Mouse (Mus musculus): Measurements from ENCODE around the gene Ahnak. TPM values are rescaled to one million over a fixed set of nuclear protein-coding genes. Genes with fewer than 3 reads are reported as not detected.
"Not testable (repeated sequence)": the region's sequence is repeated elsewhere in the genome, so short reads cannot be mapped to it uniquely, and the experiment has no call there.

The Ahnak gene
- polyA plus RNA-seq, 1 experiment from 2014 or later = 2.7 TPM

DNA sequence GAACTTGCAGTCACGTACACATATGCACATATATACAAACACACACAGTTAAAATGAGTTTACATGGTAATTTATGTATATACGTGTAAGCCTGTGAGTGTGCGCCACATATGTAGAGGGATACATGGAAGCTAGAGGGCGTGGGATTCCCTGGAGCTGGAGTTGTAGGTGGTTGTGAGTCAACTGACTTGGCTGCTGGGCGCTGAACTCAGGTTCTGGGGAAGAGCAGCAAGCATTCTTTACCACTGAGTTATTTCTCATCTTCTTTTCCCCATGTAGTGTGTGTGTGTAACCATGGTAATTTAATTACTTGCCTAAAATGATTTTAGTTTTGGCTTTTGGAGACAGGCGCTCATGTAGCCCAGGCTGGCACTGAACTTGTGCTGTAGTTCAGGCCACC lies 7.5 kb downstream of the Ahnak start:
- H3K4me2 ChIP-seq (ENCODE audit: low read depth, low read length) = no peak overlapping the region
- no peaks in the 10 kb centered on the region for H3K36me3 ChIP-seq (ENCODE audit: control insufficient read depth, insufficient read depth, low read length)
- no peak overlapping the region for H3K4me3 ChIP-seq (ENCODE audit: low read depth, low read length)
- no peak overlapping the region for H3K27ac ChIP-seq (ENCODE audit: low read depth, low read length)
- H3K27me3 ChIP-seq (ENCODE audit: control insufficient read depth, insufficient read depth, low read length) = no peaks in the 10 kb centered on the region
- no peak for ATAC-seq (ENCODE audit: low read depth)
- H3K9ac ChIP-seq (replicated peaks; ENCODE audit: low read depth, low read length) = no peak overlapping the region
- no peaks in the 10 kb centered on the region for H3K9me3 ChIP-seq (ENCODE audit: control insufficient read depth, low read length)
- H3K4me1 ChIP-seq (ENCODE audit: control insufficient read depth, insufficient read depth, low read length) = no peaks in the 10 kb centered on the region; the same call in 1 of the 2 replicates
- 91% methylated on average over 6 of the region's 6 CpGs for WGBS

DNA sequence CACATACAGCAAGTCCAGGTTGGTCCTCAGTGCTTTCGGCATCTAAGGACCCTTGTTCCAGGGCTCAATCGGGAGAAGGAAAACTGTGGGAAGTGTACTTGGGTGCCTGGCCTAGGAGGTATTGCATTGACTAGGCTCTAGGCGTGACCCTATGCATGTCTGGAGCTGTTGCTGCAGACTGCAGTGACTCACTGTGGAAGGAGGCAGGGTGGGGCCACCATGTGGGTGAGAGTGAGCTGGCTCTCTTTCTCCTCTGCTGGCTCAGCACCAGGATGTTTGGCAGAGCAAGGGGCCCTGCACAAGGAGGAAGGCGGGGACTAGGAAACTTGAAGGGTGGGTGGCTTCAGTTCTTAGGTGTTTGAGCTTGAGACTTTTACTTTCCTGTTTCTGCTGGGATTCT lies 8.5 kb downstream of the Ahnak start:
- no peak overlapping the region for H3K4me2 ChIP-seq (ENCODE audit: low read depth, low read length)
- no peak overlapping the region for H3K27ac ChIP-seq (ENCODE audit: low read depth, low read length)
- H3K9me3 ChIP-seq (ENCODE audit: control insufficient read depth, low read length) = no peaks in the 10 kb centered on the region
- H3K36me3 ChIP-seq (ENCODE audit: control insufficient read depth, insufficient read depth, low read length) = no peaks in the 10 kb centered on the region
- no peaks in the 10 kb centered on the region for H3K4me1 ChIP-seq (ENCODE audit: control insufficient read depth, insufficient read depth, low read length)
- ATAC-seq (ENCODE audit: low read depth) = peak; percentile 51
- WGBS = 77% methylated on average over 4 of the region's 4 CpGs
- no peaks in the 10 kb centered on the region for H3K27me3 ChIP-seq (ENCODE audit: control insufficient read depth, insufficient read depth, low read length)
- H3K4me3 ChIP-seq (ENCODE audit: low read depth, low read length) = no peak overlapping the region
- no peak overlapping the region for H3K9ac ChIP-seq (replicated peaks; ENCODE audit: low read depth, low read length)

DNA sequence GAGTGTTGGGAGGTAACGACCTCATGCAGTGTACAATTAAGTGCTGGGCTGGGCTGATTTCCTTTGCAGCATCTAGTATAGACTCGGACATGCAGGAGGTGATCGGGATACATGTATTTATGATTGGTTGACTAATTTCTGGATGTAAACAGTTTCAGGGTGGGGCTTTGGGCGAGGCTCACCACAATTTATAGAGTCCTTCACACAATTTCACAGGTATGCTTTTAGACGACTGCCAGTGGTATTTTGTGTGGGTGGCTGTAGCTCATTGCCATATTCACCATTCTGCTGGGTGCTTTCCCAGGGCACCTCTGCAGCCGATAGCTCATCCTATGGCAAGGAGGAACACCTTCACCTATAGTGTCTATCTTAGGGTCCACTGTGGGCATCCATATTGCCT lies 9.5 kb downstream of the Ahnak start:
- ATAC-seq (ENCODE audit: low read depth) = no peak
- Histone ChIP-seq H3K9me3 (ENCODE audit: control insufficient read depth, low read length) (no peaks in the 10 kb centered on the region), H3K9ac (replicated peaks; ENCODE audit: low read depth, low read length) (no peak overlapping the region), H3K27me3 (ENCODE audit: control insufficient read depth, insufficient read depth, low read length) (no peaks in the 10 kb centered on the region), H3K4me1 (ENCODE audit: control insufficient read depth, insufficient read depth, low read length) (no peaks in the 10 kb centered on the region), H3K4me3 (ENCODE audit: low read depth, low read length) (no peak overlapping the region), H3K27ac (ENCODE audit: low read depth, low read length) (no peak overlapping the region), H3K4me2 (ENCODE audit: low read depth, low read length) (no peak overlapping the region), H3K36me3 (ENCODE audit: control insufficient read depth, insufficient read depth, low read length) (no peaks in the 10 kb centered on the region)
- 82% methylated on average over 6 of the region's 6 CpGs for WGBS

DNA sequence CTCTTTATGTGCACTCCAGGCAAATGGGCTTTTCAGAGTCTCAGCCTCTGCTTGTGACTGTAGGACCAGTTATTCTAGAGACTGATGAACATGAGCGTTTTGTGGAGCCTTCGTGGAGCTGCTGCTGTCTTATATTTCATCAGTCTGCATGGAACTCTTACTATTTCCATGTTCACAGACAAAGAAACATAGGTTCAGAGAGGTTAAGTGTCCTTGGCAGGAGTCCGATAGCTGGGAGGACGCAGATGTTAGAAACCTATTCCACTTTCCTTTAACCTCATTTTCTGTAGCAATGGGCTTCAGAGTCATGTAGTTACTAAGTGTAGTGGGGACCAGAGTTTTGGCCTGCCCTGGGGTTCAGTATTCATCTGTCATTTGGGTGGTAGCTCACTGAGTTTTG lies 10.1 kb downstream of the Ahnak start:
- H3K4me3 ChIP-seq (ENCODE audit: low read depth, low read length) = no peak overlapping the region
- ATAC-seq (ENCODE audit: low read depth) = no peak
- H3K4me1 ChIP-seq (ENCODE audit: control insufficient read depth, insufficient read depth, low read length) = no peaks in the 10 kb centered on the region
- H3K27ac ChIP-seq (ENCODE audit: low read depth, low read length) = no peak overlapping the region
- no peaks in the 10 kb centered on the region for H3K36me3 ChIP-seq (ENCODE audit: control insufficient read depth, insufficient read depth, low read length)
- H3K9me3 ChIP-seq (ENCODE audit: control insufficient read depth, low read length) = no peaks in the 10 kb centered on the region
- WGBS = 84% methylated on average over 4 of the region's 4 CpGs
- no peak overlapping the region for H3K4me2 ChIP-seq (ENCODE audit: low read depth, low read length)
- no peaks in the 10 kb centered on the region for H3K27me3 ChIP-seq (ENCODE audit: control insufficient read depth, insufficient read depth, low read length)
- no peak overlapping the region for H3K9ac ChIP-seq (replicated peaks; ENCODE audit: low read depth, low read length)

DNA sequence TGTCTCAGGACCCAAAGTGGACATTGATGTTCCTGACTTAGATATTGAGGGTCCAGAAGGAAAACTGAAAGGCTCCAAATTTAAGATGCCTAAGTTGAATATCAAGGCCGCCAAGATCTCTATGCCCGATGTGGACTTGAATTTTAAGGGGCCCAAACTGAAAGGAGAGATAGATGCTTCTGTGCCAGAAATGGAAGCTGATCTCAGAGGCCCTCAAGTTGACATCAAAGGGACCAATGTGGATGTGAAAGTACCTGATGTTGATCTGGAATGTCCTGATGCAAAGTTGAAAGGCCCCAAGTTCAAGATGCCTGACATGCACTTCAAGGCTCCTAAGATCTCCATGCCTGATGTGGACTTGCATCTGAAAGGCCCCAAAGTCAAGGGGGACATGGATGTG lies 17.8 kb downstream of the Ahnak start:
- ATAC-seq (ENCODE audit: low read depth); H3K9ac ChIP-seq (replicated peaks; ENCODE audit: low read depth, low read length); H3K4me1 ChIP-seq (ENCODE audit: control insufficient read depth, insufficient read depth, low read length); H3K9me3 ChIP-seq (ENCODE audit: control insufficient read depth, low read length); H3K4me3 ChIP-seq (ENCODE audit: low read depth, low read length); H3K27me3 ChIP-seq (ENCODE audit: control insufficient read depth, insufficient read depth, low read length); H3K27ac ChIP-seq (ENCODE audit: low read depth, low read length); H3K4me2 ChIP-seq (ENCODE audit: low read depth, low read length); H3K36me3 ChIP-seq (ENCODE audit: control insufficient read depth, insufficient read depth, low read length): not testable (repeated sequence)
- 92% methylated on average over 2 of the region's 2 CpGs for WGBS

DNA sequence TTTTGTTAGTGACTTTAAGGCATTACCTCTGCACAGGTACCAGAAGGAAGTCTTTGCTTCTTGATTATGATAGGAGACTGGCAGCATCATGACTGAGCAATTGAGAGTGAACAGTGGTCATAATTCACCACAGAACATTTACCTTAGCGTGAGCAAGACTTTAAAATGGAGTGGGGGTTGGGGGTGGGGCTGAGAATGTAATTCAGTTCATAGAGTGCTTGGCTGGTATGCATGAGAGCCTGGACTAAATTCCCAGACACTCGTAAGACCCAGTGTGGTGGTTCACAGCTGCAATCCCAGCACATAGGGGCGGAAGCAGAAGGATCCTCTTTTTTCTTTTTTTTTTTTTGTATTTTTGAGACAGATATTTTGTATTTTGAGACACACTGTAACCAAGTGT lies 30.2 kb downstream of the Ahnak start:
- Histone ChIP-seq H3K27me3 (ENCODE audit: control insufficient read depth, insufficient read depth, low read length) (no peaks in the 10 kb centered on the region), H3K9me3 (ENCODE audit: control insufficient read depth, low read length) (no peaks in the 10 kb centered on the region), H3K4me3 (ENCODE audit: low read depth, low read length) (no peak overlapping the region), H3K9ac (replicated peaks; ENCODE audit: low read depth, low read length) (no peak overlapping the region), H3K4me2 (ENCODE audit: low read depth, low read length) (no peak overlapping the region), H3K36me3 (ENCODE audit: control insufficient read depth, insufficient read depth, low read length) (no peaks in the 10 kb centered on the region), H3K4me1 (ENCODE audit: control insufficient read depth, insufficient read depth, low read length) (no peaks in the 10 kb centered on the region), H3K27ac (ENCODE audit: low read depth, low read length) (no peak overlapping the region)
- no peak for ATAC-seq (ENCODE audit: low read depth)
- WGBS = 83% methylated on average over 3 of the region's 3 CpGs

DNA sequence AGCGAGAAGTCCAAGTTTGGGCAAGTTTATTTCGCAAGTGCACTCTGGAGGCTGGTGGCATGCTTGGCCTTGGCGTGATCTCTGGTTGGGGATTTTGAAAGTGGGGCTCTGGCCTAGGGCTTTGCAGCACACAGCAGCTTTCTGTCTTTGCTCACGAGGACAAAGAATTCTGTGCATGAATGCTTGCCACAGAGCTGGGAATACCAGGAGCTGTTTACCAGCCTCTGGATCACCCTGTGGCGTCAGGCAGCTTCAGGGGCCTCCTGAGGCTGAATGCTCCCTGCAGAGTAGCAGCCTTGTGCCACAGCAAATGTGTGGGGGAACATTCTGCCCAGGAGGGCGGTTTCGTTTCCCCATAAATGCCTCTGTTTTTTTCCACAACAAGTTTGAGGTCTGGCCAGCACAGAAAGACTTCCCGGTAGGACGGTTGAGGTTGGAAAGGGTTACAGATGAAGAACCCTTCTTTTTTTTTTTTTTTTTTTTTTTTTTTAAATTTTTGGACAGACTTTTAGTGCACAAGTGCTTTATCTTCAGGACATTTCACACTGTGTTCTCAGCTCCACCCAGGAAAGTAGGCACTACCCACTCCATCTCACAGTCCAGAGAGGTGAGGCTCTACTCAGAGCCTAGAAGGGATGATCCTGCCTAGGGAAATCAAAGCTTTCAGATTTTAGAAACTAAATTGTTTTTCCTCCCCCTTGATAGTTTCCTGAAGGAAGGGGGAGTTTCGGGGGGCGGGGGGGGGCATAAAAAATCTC lies 34.1 kb downstream of the Ahnak start:
- Histone ChIP-seq H3K4me3 (ENCODE audit: low read depth, low read length) (no peak overlapping the region), H3K27ac (ENCODE audit: low read depth, low read length) (no peak overlapping the region), H3K27me3 (ENCODE audit: control insufficient read depth, insufficient read depth, low read length) (no peaks in the 10 kb centered on the region), H3K9me3 (ENCODE audit: control insufficient read depth, low read length) (no peaks in the 10 kb centered on the region), H3K4me1 (ENCODE audit: control insufficient read depth, insufficient read depth, low read length) (peaks cover 3% of the 10 kb centered on the region; the same call in 1 of the 2 replicates), H3K36me3 (ENCODE audit: control insufficient read depth, insufficient read depth, low read length) (no peaks in the 10 kb centered on the region), H3K9ac (replicated peaks; ENCODE audit: low read depth, low read length) (no peak overlapping the region), H3K4me2 (ENCODE audit: low read depth, low read length) (no peak overlapping the region)
- no peak for ATAC-seq (ENCODE audit: low read depth)
- WGBS = 57% methylated on average over 11 of the region's 11 CpGs

DNA sequence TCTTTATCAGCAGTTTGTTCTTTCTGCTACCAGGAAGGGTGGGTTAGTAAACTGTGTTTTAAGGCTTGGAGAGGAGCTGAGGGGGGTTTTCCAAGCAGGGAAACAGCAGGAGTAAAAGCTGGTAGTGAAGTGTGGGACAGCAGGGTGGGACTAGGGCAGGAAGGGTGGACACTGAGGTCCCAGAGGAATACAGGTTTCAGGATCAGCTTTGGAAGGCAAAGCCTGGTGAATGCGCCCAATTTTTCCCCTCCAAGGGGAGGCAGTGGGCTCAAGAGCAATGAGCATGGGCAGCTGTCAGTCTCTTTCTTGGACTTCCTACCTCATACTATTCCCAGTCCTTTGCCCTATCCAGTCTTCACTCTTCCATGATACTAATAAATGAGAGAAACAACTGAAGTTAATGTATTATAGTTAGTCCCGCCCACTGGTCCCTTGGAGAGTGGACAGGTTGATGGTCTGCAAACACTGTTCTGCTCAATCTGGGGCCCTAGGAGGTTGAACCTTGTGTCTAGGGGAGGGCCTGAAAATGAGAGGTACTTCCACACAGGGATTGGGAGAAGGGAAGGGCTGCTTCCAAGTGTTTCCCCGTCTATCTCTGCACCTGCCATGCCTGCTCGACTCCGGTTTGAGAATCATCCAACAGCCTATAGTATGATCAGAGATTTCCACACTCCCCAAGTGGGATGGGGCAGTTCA lies 36.6 kb downstream of the Ahnak start:
- H3K9me3 ChIP-seq (ENCODE audit: control insufficient read depth, low read length) = no peaks in the 10 kb centered on the region
- H3K27me3 ChIP-seq (ENCODE audit: control insufficient read depth, insufficient read depth, low read length) = no peaks in the 10 kb centered on the region
- no peaks in the 10 kb centered on the region for H3K36me3 ChIP-seq (ENCODE audit: control insufficient read depth, insufficient read depth, low read length)
- H3K4me1 ChIP-seq (ENCODE audit: control insufficient read depth, insufficient read depth, low read length) = peaks cover 3% of the 10 kb centered on the region; the same call in 1 of the 2 replicates
- ATAC-seq (ENCODE audit: low read depth) = no peak
- H3K9ac ChIP-seq (replicated peaks; ENCODE audit: low read depth, low read length) = no peak overlapping the region
- WGBS = 97% methylated on average over 5 of the region's 5 CpGs
- no peak overlapping the region for H3K4me3 ChIP-seq (ENCODE audit: low read depth, low read length)
- H3K4me2 ChIP-seq (ENCODE audit: low read depth, low read length) = no peak overlapping the region
- H3K27ac ChIP-seq (ENCODE audit: low read depth, low read length) = no peak overlapping the region

DNA sequence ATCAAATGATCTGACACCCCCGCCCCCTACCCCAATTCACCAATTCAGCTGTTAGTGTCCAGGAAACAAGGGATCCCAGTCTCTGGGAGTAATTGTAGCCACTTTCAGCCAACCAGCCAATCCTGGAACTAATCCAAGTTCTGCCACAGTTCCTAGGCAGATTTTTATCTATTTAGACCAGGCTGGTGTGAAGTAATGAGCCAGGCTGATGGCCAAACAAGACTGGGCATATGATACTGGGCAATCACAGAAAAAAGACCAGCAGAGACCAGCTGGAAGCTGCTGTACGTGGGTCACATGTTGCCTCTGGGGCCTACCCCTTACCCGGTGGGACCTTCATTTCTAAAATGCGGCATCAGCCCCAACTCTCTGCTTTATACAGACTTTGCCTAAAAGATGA lies 37.5 kb downstream of the Ahnak start:
- 0 out of 2 replicates have a peak overlapping the region, but pooled peaks have one; percentile 1 for H3K27ac ChIP-seq (ENCODE audit: low read depth, low read length)
- no peak overlapping the region for H3K9ac ChIP-seq (replicated peaks; ENCODE audit: low read depth, low read length)
- ATAC-seq (ENCODE audit: low read depth) = peak; percentile 70; the same call in 1 of the 2 replicates
- H3K4me3 ChIP-seq (ENCODE audit: low read depth, low read length) = no peak overlapping the region
- H3K27me3 ChIP-seq (ENCODE audit: control insufficient read depth, insufficient read depth, low read length) = no peaks in the 10 kb centered on the region
- H3K4me2 ChIP-seq (ENCODE audit: low read depth, low read length) = no peak overlapping the region
- no peaks in the 10 kb centered on the region for H3K9me3 ChIP-seq (ENCODE audit: control insufficient read depth, low read length)
- peaks cover 3% of the 10 kb centered on the region; the same call in 1 of the 2 replicates for H3K4me1 ChIP-seq (ENCODE audit: control insufficient read depth, insufficient read depth, low read length)
- WGBS = 72% methylated on average over 4 of the region's 4 CpGs
- no peaks in the 10 kb centered on the region for H3K36me3 ChIP-seq (ENCODE audit: control insufficient read depth, insufficient read depth, low read length)
